Mouse (Mus musculus): ENCODE data around the gene Gm9970. TPM values are rescaled to one million over a fixed set of nuclear protein-coding genes. Genes with fewer than 3 reads are reported as not detected.

The Gm9970 gene
- polyA plus RNA-seq, 1 experiment from 2014 or later, result 0.68 TPM

Other genes starting within 250 kb of the Gm9970 start
- gene Atraid, start 192.9 kb downstream of the Gm9970 start, polyA plus RNA-seq (2014; fragmentation: Nextera tagmentation; extraction: Ambion mirVana), result 189 and 195 TPM in 2 replicates
- 14.9 and 17.6 TPM in 2 replicates for gene Slc5a6, start 192.3 kb downstream of the Gm9970 start, polyA plus RNA-seq (2014; fragmentation: Nextera tagmentation; extraction: Ambion mirVana)
- 29.1 and 30.2 TPM in 2 replicates for gene Cad, start 186.5 kb downstream of the Gm9970 start, polyA plus RNA-seq (2014; fragmentation: Nextera tagmentation; extraction: Ambion mirVana)
- not detected in 2 replicates for gene Dnajc5g, start 134.9 kb downstream of the Gm9970 start, polyA plus RNA-seq (2014; fragmentation: Nextera tagmentation; extraction: Ambion mirVana)
- 0.84 and 0.93 TPM in 2 replicates for gene Slc30a3, start 133.0 kb downstream of the Gm9970 start, polyA plus RNA-seq (2014; fragmentation: Nextera tagmentation; extraction: Ambion mirVana)
- 11.6 and 16.3 TPM in 2 replicates for gene Trim54, start 124.5 kb downstream of the Gm9970 start, polyA plus RNA-seq (2014; fragmentation: Nextera tagmentation; extraction: Ambion mirVana)
- 0.39 TPM in 1 of 2 replicates, not detected in the other for gene Ucn, start 102.4 kb downstream of the Gm9970 start, polyA plus RNA-seq (2014; fragmentation: Nextera tagmentation; extraction: Ambion mirVana)
- 47.7 and 54.6 TPM in 2 replicates for gene Mpv17, start 87.0 kb downstream of the Gm9970 start, polyA plus RNA-seq (2014; fragmentation: Nextera tagmentation; extraction: Ambion mirVana)
- 0.54 and 0.68 TPM in 2 replicates for gene Gm29609, start 61.3 kb downstream of the Gm9970 start, polyA plus RNA-seq (2014; fragmentation: Nextera tagmentation; extraction: Ambion mirVana)
- gene Gtf3c2, start 61.1 kb downstream of the Gm9970 start, polyA plus RNA-seq (2014; fragmentation: Nextera tagmentation; extraction: Ambion mirVana), result 47.5 and 59.9 TPM in 2 replicates
- 124 and 141 TPM in 2 replicates for gene Snx17, start 48.0 kb downstream of the Gm9970 start, polyA plus RNA-seq (2014; fragmentation: Nextera tagmentation; extraction: Ambion mirVana)
- 55.5 and 58.0 TPM in 2 replicates for gene Eif2b4, start 47.8 kb downstream of the Gm9970 start, polyA plus RNA-seq (2014; fragmentation: Nextera tagmentation; extraction: Ambion mirVana)
- gene Zfp513, start 38.9 kb downstream of the Gm9970 start, polyA plus RNA-seq (2014; fragmentation: Nextera tagmentation; extraction: Ambion mirVana), result 5.4 and 5.8 TPM in 2 replicates
- gene Ppm1g, start 20.5 kb downstream of the Gm9970 start, polyA plus RNA-seq (2014; fragmentation: Nextera tagmentation; extraction: Ambion mirVana), result 102 and 107 TPM in 2 replicates
- 157 and 172 TPM in 2 replicates for gene Nrbp1, start 368 bp downstream of the Gm9970 start, polyA plus RNA-seq (2014; fragmentation: Nextera tagmentation; extraction: Ambion mirVana)
- gene Krtcap3, start 10.5 kb upstream of the Gm9970 start, polyA plus RNA-seq (2014; fragmentation: Nextera tagmentation; extraction: Ambion mirVana), result 14.8 and 15.2 TPM in 2 replicates
- gene Ift172, start 49.9 kb upstream of the Gm9970 start, polyA plus RNA-seq (2014; fragmentation: Nextera tagmentation; extraction: Ambion mirVana), result 36.7 and 38.4 TPM in 2 replicates
- gene Fndc4, start 54.8 kb upstream of the Gm9970 start, polyA plus RNA-seq (2014; fragmentation: Nextera tagmentation; extraction: Ambion mirVana), result 74.4 and 80.6 TPM in 2 replicates
- 0.17 and 0.31 TPM in 2 replicates for gene Gckr, start 56.2 kb upstream of the Gm9970 start, polyA plus RNA-seq (2014; fragmentation: Nextera tagmentation; extraction: Ambion mirVana)
- gene Zfp512, start 211.2 kb upstream of the Gm9970 start, polyA plus RNA-seq (2014; fragmentation: Nextera tagmentation; extraction: Ambion mirVana), result 39.1 and 43.6 TPM in 2 replicates
- not detected in 2 replicates for gene 4930548H24Rik, start 244.5 kb upstream of the Gm9970 start, polyA plus RNA-seq (2014; fragmentation: Nextera tagmentation; extraction: Ambion mirVana)

All from embryonic facial prominence, embryonic 14.5 days (tissue).